Mouse (Mus musculus) heart, postnatal 0 days (tissue): ENCODE data around the gene Fgg.

Source experiments
- CTCF ChIP-seq: IDR thresholded peaks from 2 replicates; pipeline ENCODE4 v1.5.1; 2016; ENCODE audit warnings: antibody characterized with exemption, control low read depth, low read depth
- EP300 ChIP-seq: IDR thresholded peaks from 2 replicates; pipeline ENCODE4 v1.6.1; 2016; ENCODE audit warnings: antibody characterized with exemption, low read depth

GRCm38 (mm10) chr3:83013951-83014350, 6.4 kb downstream of the Fgg start:
- TF ChIP-seq EP300, result no peak
- TF ChIP-seq CTCF, result no peak
